Mouse (Mus musculus): ENCODE measurements at regions not wholly inside any gene's neighbourhood (a gene's known extent, or its start where the extent isn't known, plus 50 kb on each side); places are given as distances from the start of the nearest gene placed in this dataset.

DNA sequence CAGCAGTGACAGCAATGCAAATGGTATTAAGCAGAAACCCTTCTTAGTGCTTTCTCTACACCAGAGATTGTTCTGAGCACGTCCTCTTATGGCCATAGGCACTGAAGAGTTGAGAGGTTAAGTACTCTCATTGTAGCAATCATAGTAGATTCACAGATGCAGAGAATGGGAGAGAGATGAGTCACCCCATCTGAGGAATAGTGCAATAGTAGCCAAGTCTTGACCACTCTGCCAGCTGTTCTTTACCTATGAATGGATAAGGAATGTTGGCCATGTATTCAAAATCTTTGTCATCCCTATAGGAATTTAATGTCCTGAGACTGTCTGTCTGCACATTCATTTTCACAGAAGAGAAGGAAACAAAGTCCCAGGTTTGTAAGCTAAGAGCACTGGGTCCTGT, 198.0 kb downstream of the Ice1 start:
- no peak for TF ChIP-seq CTCF (IDR thresholded peaks at IDR 0.05; ENCODE audit: low read depth)
- no peak for TF ChIP-seq EP300 (optimal IDR thresholded peaks at IDR 0.05)

Data from stomach, postnatal 0 days (tissue).